Mouse (Mus musculus) limb, embryonic 15.5 days (tissue): ENCODE measurements around the gene Kmt5a. TPM values are rescaled to one million over a fixed set of nuclear protein-coding genes. Genes with fewer than 3 reads are reported as not detected.
"Not testable (repeated sequence)": the region's sequence is repeated elsewhere in the genome, so short reads cannot be mapped to it uniquely, and the experiment has no call there.

Experiments used
- ATAC-seq: fragments of 200-750 bp; cut with Nextera tagmentation; 2 replicates; pipeline ENCODE4 v1.8.0; 2017; ENCODE audit warnings: low read depth, moderate TSS enrichment; ENCODE audit not compliant: insufficient number of reproducible peaks, low FRiP score, low TSS enrichment
- H3K27ac ChIP-seq: fragments of 300-500 bp; sonication (generic); 2 replicates; pipeline ENCODE4 v1.5.1; 2015; ENCODE audit warnings: moderate library complexity, mild to moderate bottlenecking, inconsistent platforms
- H3K27me3 ChIP-seq: fragments of 300-500 bp; sonication (generic); 2 replicates; pipeline ENCODE4 v1.6.1; 2015; ENCODE audit warnings: inconsistent platforms
- H3K36me3 ChIP-seq: fragments of 300-500 bp; sonication (generic); 2 replicates; pipeline ENCODE4 v1.6.1; 2015; ENCODE audit warnings: inconsistent platforms
- H3K4me1 ChIP-seq: fragments of 300-500 bp; sonication (generic); 2 replicates; pipeline ENCODE4 v1.6.1; 2015; ENCODE audit warnings: inconsistent platforms
- H3K4me2 ChIP-seq: fragments of 300-500 bp; sonication (generic); 2 replicates; pipeline ENCODE4 v1.6.1; 2015; ENCODE audit warnings: mild to moderate bottlenecking, inconsistent platforms
- H3K4me3 ChIP-seq: fragments of 300-500 bp; sonication (generic); 2 replicates; pipeline ENCODE4 v1.5.1; 2015; ENCODE audit warnings: mild to moderate bottlenecking, inconsistent platforms
- H3K9ac ChIP-seq: fragments of 300-500 bp; sonication (generic); 2 replicates; pipeline ENCODE4 v1.6.1; 2015; ENCODE audit warnings: inconsistent platforms
- H3K9me3 ChIP-seq: fragments of 300-500 bp; sonication (generic); 2 replicates; pipeline ENCODE4 v1.6.1; 2016; ENCODE audit warnings: inconsistent platforms
- WGBS: fragments of 180-500 bp; shearing (Covaris S2); methylation state at CpG from one replicate; pipeline ENCODE4 v1.1.7; 2015; 5-methylcytosine and 5-hydroxymethylcytosine counted together
- polyA plus RNA-seq: library from polyadenylated mRNA; unstranded; fragments of >200 nt; fragmentation: Nextera tagmentation; extraction: Ambion mirVana; gene quantifications from 2 replicates; pipeline ENCODE4 v1.2.1, GENCODE M21; 2015

Gene Kmt5a
- polyA plus RNA-seq, 1 experiment from 2014 or later: 56.3 TPM

- Histone ChIP-seq H3K27me3 (no peaks in the 10 kb centered on the region), H3K4me2 (no peak overlapping the region), H3K36me3 (peaks cover 74% of the 10 kb centered on the region), H3K4me1 (peaks cover 40% of the 10 kb centered on the region), H3K27ac (peak overlapping the region; percentile 47), H3K9me3 (no peaks in the 10 kb centered on the region), H3K4me3 (no peak overlapping the region), H3K9ac (no peak overlapping the region)
- ATAC-seq: no peak
- WGBS: 86% methylated on average over 7 of the region's 7 CpGs
Measured at GRCm38 (mm10) chr5:124450051-124450450, 10.3 kb downstream of the Kmt5a start.

DNA sequence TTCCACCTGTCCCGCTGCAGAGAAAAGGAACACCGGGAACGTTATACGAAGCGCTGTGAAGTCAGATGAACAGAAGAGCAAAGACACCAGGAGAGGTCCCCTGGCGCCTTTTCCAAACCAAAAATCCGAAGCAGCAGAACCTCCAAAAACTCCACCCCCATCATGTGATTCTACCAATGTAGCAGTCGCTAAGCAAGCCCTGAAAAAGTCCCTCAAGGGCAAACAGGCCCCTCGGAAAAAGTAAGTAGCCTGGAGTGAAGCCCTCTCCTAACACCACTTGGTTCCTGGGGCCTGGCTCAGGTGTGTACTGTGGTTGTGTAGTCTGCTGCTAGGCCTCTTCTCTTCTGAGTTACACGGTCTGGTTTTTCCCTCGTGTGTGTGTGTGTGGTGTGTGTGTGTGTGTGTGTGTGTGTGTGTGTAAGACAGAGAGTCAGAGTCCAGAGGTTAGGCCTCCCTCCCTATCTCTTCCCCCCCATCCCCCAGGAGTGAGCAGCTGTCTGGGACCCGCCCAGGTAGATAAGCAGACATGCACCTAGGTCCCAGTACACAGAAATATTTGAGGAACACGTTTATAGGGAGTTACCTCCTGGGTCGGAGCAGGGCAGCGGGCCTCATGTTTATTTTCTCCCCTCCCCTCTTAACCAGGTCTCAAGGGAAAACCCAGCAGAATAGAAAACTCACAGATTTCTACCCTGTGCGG, 11.1 kb downstream of the Kmt5a start:
- Histone ChIP-seq H3K4me1 (peaks cover 40% of the 10 kb centered on the region), H3K4me3 (no peak overlapping the region), H3K27me3 (no peaks in the 10 kb centered on the region), H3K36me3 (peaks cover 79% of the 10 kb centered on the region), H3K9me3 (no peaks in the 10 kb centered on the region), H3K9ac (no peak overlapping the region), H3K4me2 (no peak overlapping the region), H3K27ac (0 out of 2 replicates have a peak overlapping the region, but pooled peaks have one; percentile 47)
- no peak for ATAC-seq
- WGBS: 81% methylated on average over 16 of the region's 16 CpGs

DNA sequence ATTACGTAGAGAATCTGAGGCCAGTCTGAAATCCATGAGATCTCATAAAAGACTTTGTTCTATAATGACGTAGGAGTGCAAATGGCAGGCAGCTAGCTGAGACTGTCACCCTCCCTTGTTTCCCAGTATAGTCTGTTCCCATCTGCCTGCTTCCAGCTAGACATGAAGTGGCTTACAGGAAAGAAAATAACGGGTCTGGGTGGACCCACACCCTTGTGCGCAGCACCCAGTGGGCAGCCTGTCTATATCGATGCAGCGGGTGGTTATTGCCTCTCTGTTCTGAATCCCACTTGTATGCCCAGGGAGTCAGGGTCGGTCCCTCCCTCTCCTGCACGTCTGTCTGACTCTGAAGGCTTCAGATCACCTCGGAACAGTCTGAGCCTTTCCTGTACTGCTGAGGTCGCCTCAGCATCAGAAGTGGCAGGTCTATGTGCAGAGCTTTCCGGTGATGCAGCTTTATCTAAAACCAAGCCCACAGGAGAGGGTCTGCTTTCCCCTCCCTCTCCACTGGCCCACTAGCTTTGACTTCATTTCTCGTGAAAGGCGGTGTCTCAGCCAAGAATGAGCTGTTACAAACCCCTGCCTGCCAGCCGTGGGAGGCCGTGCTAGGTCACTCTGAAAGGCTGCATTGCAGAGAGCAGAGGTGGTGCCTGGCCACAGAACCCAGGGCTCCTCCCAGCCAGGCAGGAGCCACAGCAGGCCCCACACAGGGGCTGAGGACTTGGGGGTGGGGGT, 12.9 kb downstream of the Kmt5a start:
- Histone ChIP-seq H3K27ac (peak overlapping the region; percentile 75), H3K9ac (no peak overlapping the region), H3K4me2 (no peak overlapping the region), H3K36me3 (peaks cover 91% of the 10 kb centered on the region), H3K9me3 (no peaks in the 10 kb centered on the region), H3K4me3 (no peak overlapping the region), H3K27me3 (no peaks in the 10 kb centered on the region), H3K4me1 (peaks cover 25% of the 10 kb centered on the region)
- ATAC-seq: peak; percentile 75
- WGBS: 77% methylated on average over 15 of the region's 15 CpGs

DNA sequence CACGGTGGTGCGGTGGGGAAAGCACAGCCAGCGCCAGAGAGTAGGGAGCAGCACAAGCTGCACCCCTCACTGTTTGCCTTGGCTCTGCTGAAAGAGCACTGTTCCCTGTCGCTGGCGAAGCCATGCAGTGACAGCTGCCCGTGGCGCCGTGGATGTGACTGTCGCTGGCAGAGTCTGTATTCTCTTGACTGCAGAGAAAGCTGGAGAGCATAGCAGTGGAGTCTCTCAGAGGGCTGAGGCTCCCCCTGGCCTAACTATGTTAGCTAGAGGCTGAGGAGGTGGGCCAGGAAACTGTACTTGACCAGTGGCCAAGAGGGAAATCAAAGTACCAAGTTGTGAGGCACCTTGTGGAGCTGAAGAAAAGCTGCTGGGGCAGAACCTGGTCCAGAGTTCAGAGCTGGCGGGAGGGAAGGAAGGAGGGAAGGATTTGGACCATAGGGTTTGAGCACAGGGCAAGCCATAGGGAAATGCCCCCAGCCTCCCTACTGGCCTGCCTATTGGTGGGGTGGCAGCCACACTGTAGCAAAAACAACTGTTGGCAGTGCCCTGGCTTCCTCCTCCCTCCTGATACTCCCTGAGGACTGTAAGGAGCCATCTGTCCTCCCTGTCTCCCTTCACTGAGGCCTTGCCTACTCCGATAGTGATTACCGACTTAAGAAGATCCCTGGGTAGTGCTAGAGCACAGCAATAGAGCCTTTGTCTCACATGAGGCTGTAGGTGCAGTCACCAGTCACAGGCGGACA, 13.8 kb downstream of the Kmt5a start:
- H3K9me3 ChIP-seq: no peaks in the 10 kb centered on the region
- no peak overlapping the region; the same call in 1 of the 2 replicates for H3K4me2 ChIP-seq
- peak overlapping the region; percentile 75 for H3K27ac ChIP-seq
- ATAC-seq: no peak
- peaks cover 22% of the 10 kb centered on the region for H3K4me1 ChIP-seq
- no peak overlapping the region for H3K4me3 ChIP-seq
- 83% methylated on average over 13 of the region's 13 CpGs for WGBS
- H3K27me3 ChIP-seq: no peaks in the 10 kb centered on the region
- peaks cover 92% of the 10 kb centered on the region for H3K36me3 ChIP-seq
- no peak overlapping the region for H3K9ac ChIP-seq

GRCm38 (mm10) chr5:124454082-124454419, 14.3 kb downstream of the Kmt5a start:
- H3K36me3 ChIP-seq: peaks cover 92% of the 10 kb centered on the region
- 78% methylated on average over 1 of the region's 1 CpGs for WGBS
- H3K4me3 ChIP-seq: no peak overlapping the region
- no peak overlapping the region for H3K4me2 ChIP-seq
- H3K27me3 ChIP-seq: no peaks in the 10 kb centered on the region
- H3K27ac ChIP-seq: peak overlapping the region; percentile 75
- peaks cover 21% of the 10 kb centered on the region for H3K4me1 ChIP-seq
- no peak overlapping the region for H3K9ac ChIP-seq
- ATAC-seq: no peak
- no peaks in the 10 kb centered on the region for H3K9me3 ChIP-seq

DNA sequence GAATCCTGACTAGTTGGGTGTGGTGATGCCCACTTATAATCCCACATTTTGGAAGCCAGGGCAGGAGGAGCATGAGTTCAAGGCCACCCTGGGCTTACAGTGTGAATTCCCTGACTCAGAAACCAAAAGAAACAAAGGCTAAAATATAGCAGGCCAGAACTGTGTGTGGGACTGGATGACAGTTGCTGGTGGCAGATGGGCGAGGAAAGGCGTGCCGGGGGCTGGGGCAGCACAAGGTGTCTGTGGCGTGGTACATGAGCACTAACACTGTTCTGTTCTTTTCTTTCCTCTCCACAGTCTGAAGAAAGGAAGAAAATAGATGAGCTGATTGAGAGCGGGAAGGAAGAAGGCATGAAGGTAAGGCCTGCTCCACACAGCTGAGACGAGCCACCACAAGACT, 17.0 kb downstream of the Kmt5a start:
- H3K9me3 ChIP-seq: no peaks in the 10 kb centered on the region
- no peak overlapping the region for H3K4me2 ChIP-seq
- no peak overlapping the region for H3K4me3 ChIP-seq
- H3K9ac ChIP-seq: no peak overlapping the region
- ATAC-seq: no peak
- H3K36me3 ChIP-seq: peaks cover 92% of the 10 kb centered on the region
- H3K4me1 ChIP-seq: peaks cover 10% of the 10 kb centered on the region; the same call in 1 of the 2 replicates
- H3K27me3 ChIP-seq: no peaks in the 10 kb centered on the region
- H3K27ac ChIP-seq: no peak overlapping the region
- 94% methylated on average over 6 of the region's 6 CpGs for WGBS

GRCm38 (mm10) chr5:124460922-124461321, 21.2 kb downstream of the Kmt5a start:
- 90% methylated on average over 14 of the region's 14 CpGs for WGBS
- not testable (repeated sequence) for H3K27me3 ChIP-seq, H3K4me2 ChIP-seq, H3K9me3 ChIP-seq, H3K4me3 ChIP-seq, H3K9ac ChIP-seq, H3K27ac ChIP-seq, H3K4me1 ChIP-seq, ATAC-seq
- peaks cover 83% of the 10 kb centered on the region for H3K36me3 ChIP-seq

GRCm38 (mm10) chr5:124462297-124463025, 22.7 kb downstream of the Kmt5a start:
- Histone ChIP-seq H3K4me3 (no peak overlapping the region), H3K4me2 (no peak overlapping the region), H3K27ac (no peak overlapping the region), H3K27me3 (no peaks in the 10 kb centered on the region), H3K36me3 (peaks cover 79% of the 10 kb centered on the region), H3K9me3 (no peaks in the 10 kb centered on the region), H3K4me1 (no peaks in the 10 kb centered on the region), H3K9ac (no peak overlapping the region)
- 90% methylated on average over 8 of the region's 8 CpGs for WGBS
- no peak for ATAC-seq

DNA sequence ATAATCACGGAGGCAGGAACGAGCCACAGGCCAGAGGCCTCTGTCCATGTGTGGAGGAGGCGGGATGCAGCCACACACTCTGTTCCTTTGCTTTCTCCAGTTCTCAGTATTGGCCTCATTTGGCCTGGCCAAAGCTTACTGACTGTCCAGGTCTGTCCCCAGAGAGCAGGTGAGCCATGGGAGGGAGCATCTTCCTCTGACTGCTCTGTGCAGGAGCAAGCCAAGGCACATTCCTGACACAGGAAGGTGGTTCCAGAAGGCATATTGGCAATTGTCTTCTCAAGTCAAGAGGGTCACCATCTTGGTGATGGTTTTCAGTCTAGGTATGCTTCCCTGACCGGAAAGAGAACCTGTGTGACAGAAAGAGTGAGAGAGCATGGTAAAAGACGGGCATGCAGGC, 23.7 kb downstream of the Kmt5a start:
- Histone ChIP-seq H3K4me1 (no peaks in the 10 kb centered on the region), H3K27me3 (no peaks in the 10 kb centered on the region), H3K9me3 (no peaks in the 10 kb centered on the region), H3K4me2 (no peak overlapping the region), H3K4me3 (no peak overlapping the region), H3K36me3 (peaks cover 79% of the 10 kb centered on the region), H3K9ac (no peak overlapping the region), H3K27ac (no peak overlapping the region; the same call in 1 of the 2 replicates)
- 86% methylated on average over 5 of the region's 5 CpGs for WGBS
- no peak for ATAC-seq

DNA sequence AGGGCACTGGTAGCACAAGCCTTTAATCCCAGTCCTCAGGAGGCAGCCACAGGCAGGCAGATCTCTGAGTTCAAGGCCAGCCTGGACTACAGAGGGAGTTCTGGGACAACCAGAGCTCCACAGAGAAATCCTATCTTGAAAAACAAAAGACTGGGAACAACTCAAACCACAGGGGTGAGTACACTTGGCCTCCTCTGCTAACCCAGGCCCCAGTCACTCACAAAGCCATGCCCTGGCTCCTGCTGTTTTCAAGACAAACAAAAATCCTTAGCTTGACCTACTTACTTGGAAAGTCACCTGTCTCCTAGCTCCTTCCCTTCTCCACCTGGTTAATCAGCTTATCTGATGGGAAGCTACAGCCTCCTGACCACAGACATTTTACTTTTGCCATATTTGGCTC, 25.2 kb downstream of the Kmt5a start:
- Histone ChIP-seq H3K27ac (no peak overlapping the region; the same call in 1 of the 2 replicates), H3K9me3 (no peaks in the 10 kb centered on the region), H3K4me1 (no peaks in the 10 kb centered on the region), H3K4me3 (no peak overlapping the region), H3K4me2 (no peak overlapping the region), H3K9ac (no peak overlapping the region), H3K36me3 (peaks cover 75% of the 10 kb centered on the region), H3K27me3 (no peaks in the 10 kb centered on the region)
- no peak for ATAC-seq

- no peaks in the 10 kb centered on the region for H3K27me3 ChIP-seq
- no peak overlapping the region for H3K9ac ChIP-seq
- WGBS: 85% methylated on average over 1 of the region's 1 CpGs
- no peak overlapping the region for H3K4me2 ChIP-seq
- H3K27ac ChIP-seq: no peak overlapping the region
- H3K4me1 ChIP-seq: no peaks in the 10 kb centered on the region
- H3K9me3 ChIP-seq: no peaks in the 10 kb centered on the region
- no peak overlapping the region for H3K4me3 ChIP-seq
- no peak for ATAC-seq
- H3K36me3 ChIP-seq: peaks cover 53% of the 10 kb centered on the region
Measured at GRCm38 (mm10) chr5:124467766-124468165, 28.0 kb downstream of the Kmt5a start.
